Mouse (Mus musculus) naive thymus-derived CD4-positive, alpha-beta T cell, adult 2 months (primary cell): Measurements from ENCODE around the gene Dab1.

Experiments
- DNase-seq: peaks from one replicate; pipeline ENCODE4 v3.0.0-alpha.2; 2011; ENCODE audit warnings: low read depth

Dab1 gene

GRCm38 (mm10) chr4:104746500-104746899 is 1127.3 kb downstream of the Dab1 start:
- no peak for DNase-seq

- no peak for DNase-seq
These were observed 1134.9 kb downstream of the Dab1 start for GRCm38 (mm10) chr4:104754090-104754489.

GRCm38 (mm10) chr4:104760878-104761624 is 1141.9 kb downstream of the Dab1 start:
- no peak for DNase-seq

- no peak for DNase-seq
These were observed 1146.9 kb downstream of the Dab1 start, which contains the start of gene C8b for GRCm38 (mm10) chr4:104766065-104766464. Gene C8b (plus strand): TSS chr4:104766317.

- DNase-seq = no peak
These were observed 1149.0 kb downstream of the Dab1 start for GRCm38 (mm10) chr4:104768190-104768589.

- DNase-seq = no peak
These were observed 1150.4 kb downstream of the Dab1 start for GRCm38 (mm10) chr4:104769602-104770001.

- no peak for DNase-seq
These were observed 1151.2 kb downstream of the Dab1 start for GRCm38 (mm10) chr4:104770331-104770730.

- DNase-seq = no peak
These were observed 1156.4 kb downstream of the Dab1 start for GRCm38 (mm10) chr4:104775601-104776000.

- no peak for DNase-seq
These were observed 1160.3 kb downstream of the Dab1 start for GRCm38 (mm10) chr4:104779460-104779859.

- no peak for DNase-seq
These were observed 1162.3 kb downstream of the Dab1 start for GRCm38 (mm10) chr4:104781441-104781840.

GRCm38 (mm10) chr4:104782346-104782745 is 1163.2 kb downstream of the Dab1 start:
- DNase-seq = no peak

GRCm38 (mm10) chr4:104792111-104792510 is 1173.0 kb downstream of the Dab1 start:
- DNase-seq = no peak
